Mouse (Mus musculus): ENCODE measurements around the gene D16Ertd472e.

GRCm38 (mm10) chr16:78585664-78586397 is 9.3 kb upstream of the D16Ertd472e start:
- TF ChIP-seq CTCF (IDR thresholded peaks at IDR 0.05; ENCODE audit: low read depth, low read length) (no peak), POLR2A (IDR thresholded peaks at IDR 0.05; ENCODE audit: insufficient read depth, low read length) (no peak)
